Mouse (Mus musculus) frontal cortex, postnatal 14 days (tissue): ENCODE results near the gene Krtap26-1.

Source experiments
- DNase-seq, 2 experiments: peaks; one replicate each; pipeline ENCODE4 v3.0.0; 2022; ENCODE audit warnings: low spot score in 2 of 2

Gene Krtap26-1

GRCm38 (mm10) chr16:88647358-88647846, at the start of gene Krtap26-1:
TSS of gene Krtap26-1 (minus strand) at chr16:88647796.
- no peak for DNase-seq

DNA sequence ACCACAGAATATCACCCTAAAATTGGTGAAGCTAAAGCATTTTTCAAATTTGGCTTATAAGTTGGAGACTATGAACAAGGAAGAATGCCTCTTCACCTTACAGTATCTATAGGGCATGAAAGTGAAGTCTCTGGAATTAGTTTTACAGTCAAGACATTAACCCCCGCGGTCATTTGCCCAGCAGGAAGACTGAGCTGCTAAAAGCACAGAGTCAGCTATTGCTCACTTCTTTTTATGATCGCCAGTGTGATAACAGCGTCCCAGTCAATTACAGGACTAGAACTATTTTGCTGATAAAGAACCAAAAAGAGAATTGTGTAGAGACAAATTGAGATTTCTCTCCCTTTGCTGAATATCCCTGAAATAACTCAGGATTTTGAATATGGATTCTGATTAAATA, 48.7 kb upstream of the Krtap26-1 start:
- DNase-seq: no peak

DNA sequence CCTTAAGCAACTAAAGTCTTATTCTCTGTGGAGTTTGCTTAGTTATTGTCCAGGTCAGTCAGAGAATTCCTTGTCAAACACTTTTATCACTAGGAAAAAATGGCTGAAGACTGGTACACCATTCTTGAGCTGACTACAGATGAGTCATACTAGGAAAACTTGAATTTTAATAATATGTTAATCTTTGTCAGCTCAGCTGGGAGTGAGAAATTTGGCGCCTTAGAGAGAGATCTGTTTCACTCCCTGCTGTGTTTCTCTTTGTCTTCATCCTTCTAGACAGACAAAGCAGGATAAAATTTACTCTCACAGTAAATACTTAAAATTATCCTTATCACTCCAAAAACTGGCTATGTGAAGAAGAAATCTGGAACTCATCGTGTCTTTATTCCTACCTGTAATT, 33.7 kb upstream of the Krtap26-1 start:
- DNase-seq: no peak

DNA sequence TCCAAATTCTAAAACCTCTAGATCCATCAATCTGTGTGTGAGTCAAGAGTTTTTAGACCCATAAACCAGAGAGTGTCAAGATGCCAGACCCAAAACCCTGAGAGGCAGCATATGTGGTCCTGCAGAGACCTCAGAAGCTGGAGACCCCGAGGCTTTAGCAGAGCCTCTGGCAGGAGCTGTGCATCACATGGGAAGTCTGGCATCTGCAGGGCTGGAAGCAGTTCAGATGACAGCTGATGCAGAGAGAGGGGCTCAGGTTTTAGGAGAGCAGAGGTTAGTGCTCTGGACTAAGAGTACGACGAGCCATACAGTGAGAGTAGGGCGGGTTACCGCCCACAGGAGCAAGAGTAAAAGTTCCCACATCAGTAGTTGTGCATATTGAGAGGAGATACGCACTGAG, 31.5 kb upstream of the Krtap26-1 start:
- no peak for DNase-seq

DNA sequence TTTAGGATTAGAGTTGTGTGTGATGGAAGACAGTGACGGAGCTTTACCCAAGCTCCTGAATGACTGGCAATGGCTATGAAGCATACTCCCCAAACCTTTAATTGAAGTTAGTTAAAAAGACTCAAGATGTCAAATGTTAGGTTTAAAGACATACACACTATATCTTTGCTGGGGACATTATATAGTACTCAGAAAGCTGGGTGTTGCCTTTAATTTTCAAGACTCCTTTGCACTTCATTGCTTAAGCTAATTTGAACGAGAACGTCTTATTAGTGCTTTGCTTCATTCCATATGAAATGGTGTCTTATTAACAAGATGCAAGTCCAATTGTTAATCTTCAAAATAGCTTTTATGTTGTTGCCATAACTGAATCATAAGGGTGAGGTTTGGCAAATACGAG, 24.0 kb upstream of the Krtap26-1 start, which contains the start of gene Krtap27-1:
Krtap27-1 (minus strand) TSS at position 101 of the 400 bp plus-strand sequence.
- no peak for DNase-seq

GRCm38 (mm10) chr16:88657426-88657825, 9.8 kb upstream of the Krtap26-1 start:
- DNase-seq: no peak

- DNase-seq: no peak
These were observed 4.4 kb upstream of the Krtap26-1 start for GRCm38 (mm10) chr16:88651952-88652351.

DNA sequence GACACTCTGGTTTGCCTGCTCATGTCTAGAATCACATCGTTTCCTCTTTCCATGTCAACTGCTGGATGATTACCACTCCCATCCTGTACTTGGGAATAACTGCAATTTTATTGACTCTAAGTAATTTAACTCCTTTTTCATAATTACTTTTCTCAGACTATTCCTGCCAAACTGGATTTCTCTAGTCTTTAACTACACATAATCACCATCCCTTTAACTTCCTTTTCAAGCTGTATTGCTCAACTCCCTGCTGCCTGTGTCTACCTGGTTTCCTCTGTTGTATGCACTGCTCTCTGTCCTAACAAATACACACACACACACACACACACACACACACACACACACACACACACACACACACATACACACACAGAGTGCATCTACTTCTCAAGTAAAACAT, 3.5 kb upstream of the Krtap26-1 start:
- DNase-seq: no peak

DNA sequence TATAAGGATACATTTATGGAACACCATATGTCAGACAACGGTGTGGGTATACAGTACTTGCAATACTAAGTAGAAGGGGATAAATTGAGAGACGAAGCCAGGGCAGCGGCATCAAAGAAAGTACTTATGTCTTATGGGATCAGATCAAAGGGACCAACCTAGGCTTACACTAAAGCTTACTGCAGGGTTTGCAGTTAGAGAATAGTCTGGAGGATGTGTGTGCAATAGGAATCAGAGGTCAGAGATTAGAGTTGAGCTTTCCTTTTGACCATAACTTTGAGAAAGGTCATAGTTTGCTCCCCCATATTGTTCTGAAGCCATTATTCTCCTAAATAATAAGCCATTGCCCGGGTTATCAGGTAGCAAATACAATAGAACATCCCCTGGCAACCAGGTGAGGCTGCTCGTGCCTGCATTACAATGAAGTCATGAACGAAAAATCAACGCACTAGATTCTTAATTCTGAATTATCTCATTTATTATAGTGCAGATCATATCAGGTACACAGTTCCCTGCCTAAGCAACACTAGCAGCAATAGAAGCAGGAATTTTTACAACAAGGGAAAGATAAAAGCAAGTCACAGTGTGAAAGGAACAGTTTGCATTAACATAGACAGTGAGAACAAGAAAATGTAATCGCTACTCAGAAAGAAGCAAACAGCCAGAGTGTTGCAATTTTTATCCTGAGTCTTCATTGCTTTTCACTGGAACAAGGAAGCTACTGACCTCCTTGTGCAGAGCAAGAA, 1.1 kb downstream of the Krtap26-1 start:
- no peak for DNase-seq

DNA sequence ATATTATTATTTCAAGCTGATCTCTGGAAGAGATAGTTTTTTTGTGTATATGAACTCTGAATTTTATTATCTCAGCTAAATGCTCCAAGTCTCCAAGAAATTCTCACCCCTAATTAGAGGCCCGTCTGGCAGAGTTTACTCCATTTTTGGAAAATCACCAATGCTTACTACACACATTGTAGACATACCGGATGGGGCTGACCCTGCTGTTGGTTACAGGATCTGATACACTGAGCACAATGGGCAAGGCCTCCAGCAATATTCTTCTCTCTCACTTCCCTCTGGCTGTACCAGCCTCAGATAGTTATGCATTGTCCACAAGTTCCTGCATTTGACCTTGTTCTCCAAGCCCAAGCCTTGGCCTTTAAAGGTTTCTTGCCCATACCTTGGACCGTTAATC, 7.5 kb downstream of the Krtap26-1 start:
- no peak for DNase-seq

GRCm38 (mm10) chr16:88635142-88635541, 12.5 kb downstream of the Krtap26-1 start:
- DNase-seq: no peak

DNA sequence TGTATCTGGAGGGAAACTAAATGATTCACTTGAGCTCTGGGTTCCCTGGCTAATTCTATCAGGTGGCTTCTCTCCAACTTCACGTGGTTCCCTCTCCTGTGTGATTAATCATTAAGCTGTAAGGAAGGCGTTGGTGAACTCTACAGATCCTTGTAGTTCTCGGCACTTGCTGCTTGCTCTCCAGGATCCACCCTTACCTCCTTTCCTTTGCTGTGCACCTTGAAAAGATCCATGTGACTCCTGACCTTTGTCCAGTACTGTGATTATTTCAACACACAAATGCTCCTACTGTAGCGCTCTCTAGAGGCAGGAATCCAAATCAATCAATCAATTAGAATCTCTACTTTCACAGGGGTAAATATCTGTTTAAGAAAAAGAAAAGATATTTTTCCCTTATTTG, 16.1 kb downstream of the Krtap26-1 start:
- DNase-seq: no peak

- no peak for DNase-seq
These were observed 20.0 kb downstream of the Krtap26-1 start, which contains the start of gene 2310079G19Rik for GRCm38 (mm10) chr16:88627566-88627965. TSS of gene 2310079G19Rik (minus strand) at chr16:88627666.

DNA sequence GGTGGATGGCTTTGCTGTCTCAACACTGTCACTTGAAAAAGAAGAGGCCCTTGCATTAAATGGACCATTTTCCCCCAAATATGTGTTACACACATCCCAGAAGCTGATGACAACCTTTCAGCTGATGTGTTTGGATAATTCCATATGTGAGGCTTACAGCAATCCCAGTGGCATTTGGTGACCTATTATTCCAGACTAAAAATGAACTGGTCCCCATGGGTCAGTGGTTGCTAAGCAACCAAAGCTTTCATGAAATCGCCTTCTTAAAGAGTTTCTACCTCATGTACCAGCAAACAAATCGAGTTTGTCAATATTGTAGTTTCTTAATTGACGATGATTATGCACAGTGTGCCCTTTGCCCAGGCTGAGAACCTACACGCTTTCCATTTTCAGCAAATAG, 34.9 kb downstream of the Krtap26-1 start:
- no peak for DNase-seq

- DNase-seq: no peak
These were observed 35.7 kb downstream of the Krtap26-1 start, which contains the start of gene Krtap24-1 for GRCm38 (mm10) chr16:88611922-88612321. TSS of gene Krtap24-1 (minus strand) at chr16:88612279.

- DNase-seq: no peak
These were observed 43.0 kb downstream of the Krtap26-1 start for GRCm38 (mm10) chr16:88604570-88604969.

DNA sequence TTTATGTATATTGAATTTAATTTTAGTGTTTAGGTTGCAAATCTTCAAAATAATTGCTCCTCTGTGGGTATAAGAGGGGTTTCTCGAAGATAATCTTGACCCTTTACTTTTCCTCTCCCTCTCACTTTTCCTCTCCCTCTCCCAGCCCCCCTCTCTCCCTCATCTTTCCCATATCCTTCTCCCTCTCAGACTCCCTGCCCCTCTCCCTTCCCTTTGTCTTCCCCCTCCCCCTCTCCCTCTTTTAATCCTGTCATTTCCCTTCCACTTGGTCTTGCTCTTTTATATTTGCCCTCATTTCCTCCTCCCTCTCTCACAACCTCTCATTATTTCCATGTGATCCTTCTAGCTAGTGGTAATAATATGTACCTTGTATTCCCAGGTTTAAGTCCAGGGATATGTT, 45.1 kb downstream of the Krtap26-1 start:
- DNase-seq: no peak

DNA sequence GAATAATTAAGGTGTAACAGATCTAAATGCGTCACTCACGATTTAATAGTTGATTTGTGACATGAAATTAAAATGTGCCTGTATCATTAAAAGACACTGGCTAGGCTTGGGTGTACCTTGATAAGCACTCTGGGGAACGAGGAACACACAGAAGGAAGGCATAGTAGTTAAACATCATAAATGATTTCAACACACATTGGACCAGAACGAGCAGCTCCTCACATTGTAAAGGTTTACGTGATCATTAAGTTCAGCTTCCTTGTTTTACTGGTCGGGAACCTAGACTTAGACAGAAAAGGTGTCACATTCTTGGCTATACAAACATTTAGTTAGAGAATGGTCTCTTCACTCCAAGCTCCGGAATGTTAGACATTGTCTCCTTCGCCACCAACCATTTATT, 47.3 kb downstream of the Krtap26-1 start:
- DNase-seq: no peak

GRCm38 (mm10) chr16:88599504-88600237, 47.9 kb downstream of the Krtap26-1 start:
- DNase-seq: no peak
